Mouse (Mus musculus) erythroblast, embryonic 14.5 days (primary cell): ENCODE data around the gene Zfp341. TPM values are rescaled to one million over a fixed set of nuclear protein-coding genes. Genes with fewer than 3 reads are reported as not detected.

Experiments used
- H3K27me3 ChIP-seq: 2 replicates; pipeline ENCODE4 v1.6.1; 2012; ENCODE audit warnings: inconsistent platforms; ENCODE audit not compliant: control insufficient read depth
- H3K36me3 ChIP-seq: 2 replicates; pipeline ENCODE4 v1.6.1; 2012; ENCODE audit warnings: mild to moderate bottlenecking, inconsistent platforms; ENCODE audit not compliant: control insufficient read depth
- H3K4me1 ChIP-seq: 2 replicates; pipeline ENCODE4 v1.6.1; 2012; ENCODE audit warnings: inconsistent platforms; ENCODE audit not compliant: control insufficient read depth
- H3K4me3 ChIP-seq: replicated peaks from 2 replicates; pipeline ENCODE3; 2012; ENCODE audit warnings: moderate library complexity, mild to moderate bottlenecking, inconsistent platforms
- H3K9me3 ChIP-seq: 2 replicates; pipeline ENCODE4 v1.6.1; 2012; ENCODE audit warnings: low read length, inconsistent platforms, mixed read lengths; ENCODE audit not compliant: control insufficient read depth
- GATA1 ChIP-seq: IDR thresholded peaks from 2 replicates; pipeline ENCODE4 v1.6.1; 2012; ENCODE audit warnings: low read length, inconsistent platforms, mixed read lengths
- TAL1 ChIP-seq: IDR thresholded peaks from 3 replicates; pipeline ENCODE4 v1.6.1; 2012; ENCODE audit warnings: low read length, inconsistent platforms, mixed read lengths
- polyA plus RNA-seq: library from polyadenylated mRNA; stranded (reverse); fragments of >175 nt; gene quantifications from 2 replicates; pipeline ENCODE4 v1.2.3, GENCODE M21; 2012

Zfp341 gene
- polyA plus RNA-seq, 1 experiment = 2.0 TPM

DNA sequence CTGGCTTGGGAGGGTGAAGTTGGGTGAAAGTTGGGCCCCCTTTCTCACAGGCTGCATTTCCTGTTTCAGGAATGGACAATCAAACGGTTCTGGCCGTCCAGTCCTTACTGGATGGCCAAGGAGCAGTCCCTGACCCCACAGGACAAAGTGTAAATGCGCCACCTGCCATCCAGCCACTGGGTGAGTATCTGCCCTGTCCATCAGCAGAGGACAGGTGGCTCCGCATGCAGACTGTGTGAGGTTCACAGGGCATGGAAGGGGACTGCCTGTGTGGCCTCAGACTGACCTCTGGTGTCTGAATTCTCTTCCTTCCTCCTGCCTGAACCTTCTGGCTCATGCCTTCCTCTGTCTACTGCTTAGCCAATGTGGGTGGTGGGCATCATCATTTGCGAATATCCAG is 8.6 kb downstream of the Zfp341 start:
- no peaks in the 10 kb centered on the region for H3K27me3 ChIP-seq
- H3K4me3 ChIP-seq = no peak overlapping the region
- H3K4me1 ChIP-seq = peaks cover 26% of the 10 kb centered on the region
- peaks cover 12% of the 10 kb centered on the region for H3K9me3 ChIP-seq
- peaks cover 63% of the 10 kb centered on the region for H3K36me3 ChIP-seq
- TF ChIP-seq GATA1 (no peak), TAL1 (no peak)

DNA sequence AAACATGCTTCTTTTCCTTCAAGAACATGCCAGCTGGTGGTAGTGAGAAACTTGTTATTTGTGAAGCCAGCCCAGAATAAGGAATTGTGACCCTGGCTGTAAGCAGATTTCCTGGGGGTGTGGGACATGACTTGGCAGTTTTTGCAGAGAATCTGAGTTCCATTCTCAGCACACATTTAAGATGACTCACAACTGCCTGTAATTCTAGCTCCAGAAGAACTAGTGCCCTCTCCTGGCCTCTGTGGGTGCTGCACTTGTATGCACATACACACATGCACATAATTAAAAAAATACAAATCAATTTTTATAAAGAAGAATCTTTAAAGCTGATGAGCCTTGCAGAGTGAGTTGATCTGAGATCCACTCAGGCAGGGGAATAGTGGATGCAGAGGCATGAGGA is 11.0 kb downstream of the Zfp341 start:
- Histone ChIP-seq H3K36me3 (peaks cover 76% of the 10 kb centered on the region), H3K27me3 (no peaks in the 10 kb centered on the region), H3K9me3 (peaks cover 12% of the 10 kb centered on the region), H3K4me1 (peaks cover 26% of the 10 kb centered on the region), H3K4me3 (no peak overlapping the region)
- TF ChIP-seq GATA1 (no peak), TAL1 (no peak)

- H3K27me3 ChIP-seq = no peaks in the 10 kb centered on the region
- peak overlapping the region; percentile 90 for H3K4me3 ChIP-seq
- H3K4me1 ChIP-seq = peaks cover 74% of the 10 kb centered on the region
- H3K9me3 ChIP-seq = no peaks in the 10 kb centered on the region
- H3K36me3 ChIP-seq = peaks cover 71% of the 10 kb centered on the region
- TF ChIP-seq GATA1 (no peak), TAL1 (no peak)
These were observed 17.4 kb downstream of the Zfp341 start for GRCm38 (mm10) chr2:154630531-154630930.

- H3K9me3 ChIP-seq = no peaks in the 10 kb centered on the region
These were observed 19.2 kb downstream of the Zfp341 start for GRCm38 (mm10) chr2:154632203-154632780.

DNA sequence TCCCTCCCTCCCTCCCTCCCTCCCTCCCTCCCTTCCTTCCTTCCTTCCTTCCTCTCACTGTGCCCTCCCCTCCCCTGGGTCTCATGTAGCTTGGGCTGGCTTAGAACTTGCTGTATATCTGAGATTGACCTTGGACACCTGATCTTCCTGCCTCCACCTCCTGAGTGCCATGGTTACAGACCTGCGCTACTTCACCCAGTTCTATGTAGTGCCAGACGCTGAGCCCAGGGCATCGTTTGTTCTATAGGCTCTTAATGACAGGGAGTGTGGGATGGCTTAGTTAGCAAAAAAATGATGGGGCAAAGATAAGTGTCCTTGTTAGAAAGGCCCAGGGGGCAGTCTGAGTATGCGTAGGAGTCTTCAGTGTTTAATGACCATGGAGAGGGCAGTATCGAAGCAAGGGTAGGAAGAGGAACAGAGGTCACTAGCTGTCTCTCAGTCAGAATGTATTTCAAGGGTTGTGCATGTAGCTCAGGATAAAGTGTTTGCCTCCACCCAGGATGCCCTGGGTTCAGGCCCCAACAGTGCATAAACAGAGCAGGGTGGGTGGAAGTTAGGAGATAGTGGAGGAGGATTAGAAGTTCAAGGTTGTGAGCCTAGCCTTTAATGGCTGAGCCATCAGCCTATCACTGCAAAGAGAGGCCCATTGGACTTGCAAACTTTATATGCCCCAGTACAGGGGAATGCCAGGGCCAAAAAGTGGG is 20.1 kb downstream of the Zfp341 start:
- peaks cover 76% of the 10 kb centered on the region for H3K4me1 ChIP-seq

More at GRCm38 (mm10) chr2:154632203-154632780, 19.2 kb downstream of the Zfp341 start:
- H3K36me3 ChIP-seq = peaks cover 77% of the 10 kb centered on the region
- no peaks in the 10 kb centered on the region for H3K27me3 ChIP-seq
- peaks cover 80% of the 10 kb centered on the region for H3K4me1 ChIP-seq
- H3K4me3 ChIP-seq = peak overlapping the region; percentile 90
- TF ChIP-seq GATA1 = peak; percentile 18; the same call in 1 of the 2 replicates
- TF ChIP-seq TAL1 = 0 out of 3 replicates have a peak, but pooled peaks have one; percentile 25

GRCm38 (mm10) chr2:154633876-154634644 is 21.0 kb downstream of the Zfp341 start:
- Histone ChIP-seq H3K4me1 (peaks cover 67% of the 10 kb centered on the region), H3K4me3 (peak overlapping the region; percentile 63), H3K27me3 (no peaks in the 10 kb centered on the region), H3K9me3 (peaks cover 10% of the 10 kb centered on the region), H3K36me3 (peaks cover 80% of the 10 kb centered on the region)
- TF ChIP-seq GATA1 (peak; percentile 65; the same call in 1 of the 2 replicates), TAL1 (peak; percentile 71)

More for the DNA sequence above, 20.1 kb downstream of the Zfp341 start:
- TF ChIP-seq GATA1 (no peak; the same call in 1 of the 2 replicates), TAL1 (no peak)
- Histone ChIP-seq H3K4me3 (peak overlapping the region; percentile 90), H3K36me3 (peaks cover 80% of the 10 kb centered on the region), H3K27me3 (no peaks in the 10 kb centered on the region), H3K9me3 (peaks cover 5% of the 10 kb centered on the region)

DNA sequence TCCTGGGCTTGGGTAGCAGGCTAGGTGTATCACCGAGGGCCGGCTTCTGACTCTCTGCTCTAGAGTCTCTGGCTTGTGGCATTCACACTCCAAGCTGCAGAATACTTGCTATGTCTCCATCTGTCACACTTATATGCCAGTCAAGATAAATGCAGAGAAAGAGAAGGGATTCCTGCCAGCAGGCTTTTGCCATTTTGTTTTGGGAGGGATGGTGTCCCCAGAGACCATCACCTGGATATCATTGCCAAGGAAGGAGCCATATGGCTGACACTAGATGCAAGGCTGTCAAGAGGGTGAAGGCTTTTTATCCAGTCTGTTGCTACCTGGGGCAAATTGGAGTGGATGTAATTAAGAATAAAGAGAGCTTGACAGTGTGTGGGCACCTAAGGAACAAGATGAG is 22.7 kb downstream of the Zfp341 start:
- Histone ChIP-seq H3K27me3 (no peaks in the 10 kb centered on the region), H3K4me1 (peaks cover 56% of the 10 kb centered on the region), H3K4me3 (no peak overlapping the region), H3K9me3 (peaks cover 10% of the 10 kb centered on the region), H3K36me3 (peaks cover 79% of the 10 kb centered on the region)
- TF ChIP-seq TAL1 (no peak), GATA1 (no peak)

DNA sequence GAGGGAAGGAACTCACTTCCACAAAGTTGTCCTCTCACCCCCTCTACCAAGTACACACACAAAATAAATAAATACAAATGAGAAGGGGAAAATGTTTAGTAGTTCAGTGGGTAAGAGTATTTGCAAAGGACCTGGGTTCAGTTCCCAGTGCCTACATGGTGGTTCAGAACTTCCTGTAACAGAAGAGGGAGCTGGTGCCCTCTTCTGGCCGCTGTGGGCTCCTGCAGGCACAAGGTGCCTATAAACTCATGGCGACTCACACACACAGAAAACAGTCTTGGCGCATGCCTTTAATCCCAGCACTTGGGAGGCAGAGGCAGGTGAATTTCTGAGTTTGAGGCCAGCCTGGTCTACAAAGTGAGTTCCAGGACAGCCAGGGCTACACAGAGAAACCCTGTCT is 25.4 kb downstream of the Zfp341 start:
- Histone ChIP-seq H3K27me3 (no peaks in the 10 kb centered on the region), H3K9me3 (peaks cover 10% of the 10 kb centered on the region), H3K4me1 (peaks cover 57% of the 10 kb centered on the region), H3K36me3 (peaks cover 93% of the 10 kb centered on the region), H3K4me3 (no peak overlapping the region)
- TF ChIP-seq GATA1 (no peak), TAL1 (no peak)

DNA sequence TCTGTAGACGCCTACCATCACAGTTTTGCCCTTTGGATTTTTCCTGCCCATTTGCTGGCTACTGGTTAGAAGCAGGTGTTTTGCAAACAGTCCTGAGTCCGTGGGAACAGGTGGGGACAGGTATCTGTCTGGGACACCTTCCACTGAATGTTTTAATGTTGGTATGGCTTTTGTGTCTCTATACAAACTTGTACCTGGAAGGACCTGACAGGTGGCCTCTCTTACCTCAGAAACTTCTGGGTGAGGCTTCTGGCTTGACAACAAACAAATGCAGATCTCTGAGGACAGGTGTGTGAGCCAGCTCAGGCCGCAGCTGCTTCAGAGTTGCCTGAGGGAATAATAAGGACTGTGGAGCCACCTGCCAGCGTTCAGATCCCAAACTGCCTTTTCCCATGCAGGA is 26.0 kb downstream of the Zfp341 start:
- Histone ChIP-seq H3K27me3 (no peaks in the 10 kb centered on the region), H3K4me3 (no peak overlapping the region), H3K36me3 (peaks cover 95% of the 10 kb centered on the region), H3K4me1 (peaks cover 57% of the 10 kb centered on the region), H3K9me3 (peaks cover 10% of the 10 kb centered on the region)
- TF ChIP-seq GATA1 (no peak), TAL1 (no peak)
